Mouse (Mus musculus): ENCODE measurements around the gene Sbk2. TPM values are rescaled to one million over a fixed set of nuclear protein-coding genes. Genes with fewer than 3 reads are reported as not detected.

Sbk2 gene
- polyA plus RNA-seq, 1 experiment from 2014 or later = not detected

GRCm38 (mm10) chr7:4925441-4926381, 38.5 kb downstream of the Sbk2 start, which contains the start of gene Ssc5d:
Gene Ssc5d, plus strand, starts transcription at chr7:4925785.
- 14% methylated on average over 6 of the region's 6 CpGs for WGBS
- Histone ChIP-seq H3K9ac (peak within 1 kb of the TSS; percentile 76), H3K4me1 (replicated peaks) (peaks cover 74% of the 10 kb centered on the region), H3K36me3 (peaks cover 7% of the 10 kb centered on the region), H3K9me3 (no peaks in the 10 kb centered on the region), H3K27ac (replicated peaks) (peak within 1 kb of the TSS; percentile 99), H3K27me3 (no peaks in the 10 kb centered on the region), H3K4me3 (no peak within 1 kb of the TSS), H3K4me2 (peak within 1 kb of the TSS; percentile 95)
- no peak for ATAC-seq (ENCODE audit: low read depth)

GRCm38 (mm10) chr7:4924891-4925301, 39.3 kb downstream of the Sbk2 start:
- Histone ChIP-seq H3K4me2 (peak overlapping the region; percentile 95), H3K36me3 (peaks cover 15% of the 10 kb centered on the region), H3K9ac (peak overlapping the region; percentile 76), H3K27me3 (no peaks in the 10 kb centered on the region), H3K4me3 (no peak overlapping the region), H3K4me1 (replicated peaks) (peaks cover 76% of the 10 kb centered on the region), H3K9me3 (no peaks in the 10 kb centered on the region), H3K27ac (replicated peaks) (peak overlapping the region; percentile 99)
- WGBS = 8% methylated on average over 4 of the region's 4 CpGs
- ATAC-seq (ENCODE audit: low read depth) = no peak

GRCm38 (mm10) chr7:4924483-4924882, 39.7 kb downstream of the Sbk2 start:
- ATAC-seq (ENCODE audit: low read depth) = no peak
- peak overlapping the region; percentile 76 for H3K9ac ChIP-seq
- H3K4me1 ChIP-seq (replicated peaks) = peaks cover 76% of the 10 kb centered on the region
- H3K27me3 ChIP-seq = no peaks in the 10 kb centered on the region
- peaks cover 20% of the 10 kb centered on the region for H3K36me3 ChIP-seq
- H3K4me2 ChIP-seq = peak overlapping the region; percentile 95
- peak overlapping the region; percentile 43 for H3K4me3 ChIP-seq
- H3K9me3 ChIP-seq = no peaks in the 10 kb centered on the region
- 4% methylated on average over 4 of the region's 4 CpGs for WGBS
- H3K27ac ChIP-seq (replicated peaks) = peak overlapping the region; percentile 99

GRCm38 (mm10) chr7:4923586-4924364, 40.4 kb downstream of the Sbk2 start:
- peaks cover 27% of the 10 kb centered on the region for H3K36me3 ChIP-seq
- H3K4me2 ChIP-seq = peak overlapping the region; percentile 95
- H3K4me3 ChIP-seq = peak overlapping the region; percentile 43
- H3K4me1 ChIP-seq (replicated peaks) = peaks cover 76% of the 10 kb centered on the region
- WGBS = 4% methylated on average over 37 of the region's 37 CpGs
- H3K27me3 ChIP-seq = no peaks in the 10 kb centered on the region
- H3K27ac ChIP-seq (replicated peaks) = peak overlapping the region; percentile 99
- H3K9ac ChIP-seq = peak overlapping the region; percentile 76
- peak; percentile 4 for ATAC-seq (ENCODE audit: low read depth)
- H3K9me3 ChIP-seq = no peaks in the 10 kb centered on the region

DNA sequence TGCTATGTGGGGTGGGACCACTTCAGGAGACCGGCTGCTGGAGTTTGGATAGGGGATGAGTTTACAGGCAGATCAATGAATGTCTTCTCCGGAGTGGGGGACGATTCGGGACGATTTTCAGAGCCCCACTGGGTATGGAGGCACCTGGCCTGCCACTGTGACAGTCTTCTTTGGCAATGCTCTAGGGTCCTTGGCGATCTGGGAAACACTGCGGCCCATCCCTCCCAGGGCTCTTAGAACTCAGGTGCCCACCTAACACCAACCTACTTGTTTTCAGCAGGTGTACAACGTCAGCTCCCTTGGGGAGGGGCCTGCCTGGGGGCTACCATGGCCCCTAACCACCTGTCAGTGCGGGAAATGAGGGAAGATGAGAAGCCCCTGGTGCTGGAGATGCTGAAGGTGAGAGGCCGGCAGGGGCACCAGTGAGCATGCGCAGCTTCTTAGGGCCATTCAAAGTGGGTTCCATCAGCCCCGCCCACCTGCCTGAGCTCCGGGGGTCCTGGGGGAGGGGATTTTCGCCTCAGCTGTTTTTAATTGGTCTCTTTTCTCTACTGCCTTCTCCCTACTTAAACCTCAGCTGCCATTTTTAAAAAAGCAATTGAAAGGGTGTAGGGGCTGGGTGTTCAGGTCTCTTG, 41.2 kb downstream of the Sbk2 start:
- Histone ChIP-seq H3K27me3 (no peaks in the 10 kb centered on the region), H3K4me2 (peak overlapping the region; percentile 95), H3K4me1 (replicated peaks) (peaks cover 77% of the 10 kb centered on the region), H3K27ac (replicated peaks) (peak overlapping the region; percentile 99), H3K9ac (peak overlapping the region; percentile 76), H3K9me3 (no peaks in the 10 kb centered on the region), H3K4me3 (peak overlapping the region; percentile 43), H3K36me3 (peaks cover 33% of the 10 kb centered on the region)
- ATAC-seq (ENCODE audit: low read depth) = peak; percentile 67
- 2% methylated on average over 14 of the region's 14 CpGs for WGBS

DNA sequence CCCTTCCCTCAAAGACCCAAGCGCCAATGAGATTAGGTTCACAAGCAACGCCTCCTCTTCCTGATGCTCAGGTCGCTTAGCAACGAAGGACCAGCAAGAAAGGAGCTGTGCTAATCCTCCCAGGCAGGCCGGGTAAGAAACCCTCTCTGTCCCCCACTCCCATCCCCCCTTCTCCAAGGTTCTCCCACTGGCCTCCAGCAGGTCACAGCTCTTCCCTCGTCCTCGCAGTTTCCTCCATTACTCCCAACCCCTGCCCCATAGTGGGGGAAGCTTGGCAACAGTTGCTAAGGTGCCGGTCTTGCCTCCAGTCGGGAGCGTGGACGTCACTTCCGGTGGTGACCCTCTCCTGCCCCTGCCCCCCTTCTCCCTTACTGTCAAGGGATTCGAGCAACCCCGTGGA, 41.7 kb downstream of the Sbk2 start:
- H3K4me1 ChIP-seq (replicated peaks) = peaks cover 76% of the 10 kb centered on the region
- H3K9ac ChIP-seq = peak overlapping the region; percentile 73
- peak overlapping the region; percentile 99 for H3K27ac ChIP-seq (replicated peaks)
- H3K9me3 ChIP-seq = no peaks in the 10 kb centered on the region
- H3K36me3 ChIP-seq = peaks cover 39% of the 10 kb centered on the region
- H3K27me3 ChIP-seq = no peaks in the 10 kb centered on the region
- WGBS = under 1% methylated on average over 14 of the region's 14 CpGs
- H3K4me3 ChIP-seq = peak overlapping the region; percentile 43
- ATAC-seq (ENCODE audit: low read depth) = peak; percentile 80
- peak overlapping the region; percentile 95 for H3K4me2 ChIP-seq

DNA sequence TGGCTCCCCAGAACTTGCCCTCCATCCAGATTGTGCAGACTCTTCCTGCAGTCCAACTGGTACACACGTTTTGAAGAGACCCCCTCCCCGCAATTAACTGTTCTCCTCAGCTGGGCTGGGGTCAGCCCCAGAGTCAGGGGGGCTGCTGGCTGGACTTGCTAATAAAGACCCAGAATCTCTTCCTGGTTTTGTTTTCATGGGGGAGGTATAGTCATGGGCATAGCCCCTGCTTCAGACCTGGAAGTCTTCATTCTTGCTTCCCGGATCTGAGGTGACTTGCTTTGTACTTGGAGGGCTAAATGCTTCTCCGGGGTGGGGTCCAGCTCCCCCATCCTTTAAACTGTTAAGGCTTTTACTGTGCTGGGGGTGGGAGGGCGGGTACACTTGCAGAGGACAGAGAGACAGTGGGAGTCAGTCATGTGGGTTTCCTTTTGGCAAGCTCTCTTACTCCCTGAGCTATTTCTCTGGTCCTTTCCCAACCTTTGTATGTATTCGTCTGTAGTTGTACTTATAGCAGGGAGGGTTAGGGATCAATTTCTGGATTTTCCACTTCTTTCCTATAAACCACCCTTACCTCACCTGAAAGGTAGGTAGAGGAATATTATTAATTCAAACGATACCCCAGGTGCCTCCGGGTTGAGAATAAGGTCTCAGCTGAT, 42.3 kb downstream of the Sbk2 start, which contains the start of gene Nat14:
Gene Nat14, plus strand, starts transcription at position 205 of the 659 bp plus-strand sequence.
- Histone ChIP-seq H3K36me3 (peaks cover 40% of the 10 kb centered on the region), H3K27ac (replicated peaks) (peak within 1 kb of the TSS; percentile 99), H3K27me3 (no peaks in the 10 kb centered on the region), H3K9ac (peak within 1 kb of the TSS; percentile 73), H3K4me2 (peak within 1 kb of the TSS; percentile 95), H3K4me3 (peak within 1 kb of the TSS; percentile 43), H3K9me3 (no peaks in the 10 kb centered on the region), H3K4me1 (replicated peaks) (peaks cover 76% of the 10 kb centered on the region)
- WGBS = 34% methylated on average over 8 of the region's 8 CpGs
- ATAC-seq (ENCODE audit: low read depth) = no peak

DNA sequence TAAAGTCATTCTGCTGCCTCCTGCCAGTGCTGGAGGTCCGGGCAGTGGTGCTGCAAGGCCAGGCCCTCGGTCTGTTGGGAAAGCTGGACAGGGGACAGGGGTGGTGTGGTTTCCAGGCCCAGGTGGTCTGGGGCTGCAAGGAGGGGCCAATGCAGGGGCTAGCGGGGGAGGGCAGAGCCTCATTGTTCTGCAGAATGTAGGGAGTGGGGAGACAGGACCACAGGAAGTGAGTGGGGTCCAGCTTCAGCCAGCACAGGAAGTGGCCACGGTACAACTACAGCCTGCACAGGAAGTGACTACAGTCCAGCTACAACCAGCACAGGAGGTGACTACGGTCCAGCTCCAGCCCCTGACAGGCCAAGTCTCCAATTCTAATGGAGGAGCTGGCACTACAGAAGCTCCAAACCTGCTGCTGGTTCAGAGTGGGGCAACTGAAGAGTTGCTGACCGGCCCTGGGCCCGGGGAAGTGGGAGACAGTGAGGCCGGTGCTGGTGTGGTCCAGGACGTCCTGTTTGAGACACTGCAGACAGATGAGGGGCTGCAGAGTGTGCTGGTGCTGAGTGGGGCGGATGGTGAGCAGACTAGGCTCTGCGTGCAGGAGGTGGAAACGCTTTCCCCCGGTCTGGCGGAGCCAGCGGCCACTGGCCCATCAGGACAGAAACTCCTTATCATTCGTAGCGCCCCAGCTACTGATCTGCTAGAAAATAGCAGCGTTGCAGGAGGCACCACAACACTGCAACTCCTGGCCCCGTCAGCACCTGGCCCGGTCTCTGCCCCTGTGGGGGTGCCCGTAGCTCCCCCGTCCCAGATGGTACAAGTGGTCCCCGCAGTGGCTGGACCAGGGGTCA, 43.0 kb downstream of the Sbk2 start:
- H3K36me3 ChIP-seq = peaks cover 40% of the 10 kb centered on the region
- peak overlapping the region; percentile 99 for H3K27ac ChIP-seq (replicated peaks)
- ATAC-seq (ENCODE audit: low read depth) = no peak
- 63% methylated on average over 23 of the region's 23 CpGs for WGBS
- no peaks in the 10 kb centered on the region for H3K9me3 ChIP-seq
- peak overlapping the region; percentile 73 for H3K9ac ChIP-seq
- H3K4me1 ChIP-seq (replicated peaks) = peaks cover 78% of the 10 kb centered on the region
- H3K4me3 ChIP-seq = no peak overlapping the region
- no peaks in the 10 kb centered on the region for H3K27me3 ChIP-seq
- peak overlapping the region; percentile 95; the same call in 1 of the 2 replicates for H3K4me2 ChIP-seq

DNA sequence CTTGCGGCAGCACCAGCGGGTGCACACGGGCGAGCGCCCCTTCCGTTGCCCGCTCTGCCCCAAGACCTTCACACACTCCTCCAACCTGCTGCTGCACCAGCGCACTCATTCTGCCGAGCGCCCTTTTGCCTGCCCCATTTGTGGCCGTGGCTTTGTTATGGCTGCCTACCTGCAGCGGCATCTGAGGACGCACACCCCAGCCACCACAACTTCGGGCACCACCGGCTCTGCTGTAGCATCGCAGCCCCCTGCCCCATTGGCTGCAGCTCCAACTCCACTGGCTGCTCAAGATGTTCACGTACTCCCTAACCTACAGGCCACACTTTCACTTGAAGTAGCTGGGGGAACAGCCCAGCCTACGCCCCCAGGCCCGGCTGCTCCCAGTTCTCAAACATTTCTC, 43.7 kb downstream of the Sbk2 start:
- no peak for ATAC-seq (ENCODE audit: low read depth)
- H3K27me3 ChIP-seq = no peaks in the 10 kb centered on the region
- peaks cover 40% of the 10 kb centered on the region for H3K36me3 ChIP-seq
- no peaks in the 10 kb centered on the region for H3K9me3 ChIP-seq
- 89% methylated on average over 19 of the region's 19 CpGs for WGBS
- no peak overlapping the region for H3K4me3 ChIP-seq
- H3K4me2 ChIP-seq = no peak overlapping the region
- 0 out of 2 replicates have a peak overlapping the region, but pooled peaks have one; percentile 73 for H3K9ac ChIP-seq
- peaks cover 73% of the 10 kb centered on the region for H3K4me1 ChIP-seq (replicated peaks)
- peak overlapping the region; percentile 99 for H3K27ac ChIP-seq (replicated peaks)

GRCm38 (mm10) chr7:4919971-4920370, 44.2 kb downstream of the Sbk2 start:
- H3K4me2 ChIP-seq = no peak overlapping the region
- H3K9me3 ChIP-seq = no peaks in the 10 kb centered on the region
- no peaks in the 10 kb centered on the region for H3K27me3 ChIP-seq
- no peak overlapping the region for H3K27ac ChIP-seq (replicated peaks)
- no peak overlapping the region for H3K9ac ChIP-seq
- H3K4me3 ChIP-seq = no peak overlapping the region
- peaks cover 40% of the 10 kb centered on the region for H3K36me3 ChIP-seq
- no peak for ATAC-seq (ENCODE audit: low read depth)
- H3K4me1 ChIP-seq (replicated peaks) = peaks cover 68% of the 10 kb centered on the region
- 91% methylated on average over 21 of the region's 21 CpGs for WGBS
